Mouse (Mus musculus): ENCODE results near the gene D430019H16Rik.

GRCm38 (mm10) chr12:105500940-105501339 is 47.3 kb downstream of the D430019H16Rik start:
- TF ChIP-seq CTCF (IDR thresholded peaks at IDR 0.05; ENCODE audit: borderline replicate concordance, insufficient read depth, low read depth, low read length) (no peak), POLR2A (IDR thresholded peaks at IDR 0.05; ENCODE audit: borderline replicate concordance, insufficient read depth, low read length) (no peak)

Data from cerebellum, adult 2 months (tissue).